Mouse (Mus musculus) G1E (cell line): Measurements from ENCODE around the gene Mrpl10. TPM values are rescaled to one million over a fixed set of nuclear protein-coding genes. Genes with fewer than 3 reads are reported as not detected.

Experiments
- ATAC-seq: 2 replicates; pipeline ENCODE4 v1.8.0; 2016; ENCODE audit warnings: mild to moderate bottlenecking; ENCODE audit not compliant: insufficient number of reproducible peaks, poor library complexity, low FRiP score, severe bottlenecking; ENCODE audit errors: extremely low read depth
- DNase-seq: peaks from one replicate; pipeline ENCODE4 v3.0.0; 2012; ENCODE audit warnings: low spot score
- H3K27me3 ChIP-seq: 2 replicates; pipeline ENCODE4 v1.6.1; 2012; ENCODE audit warnings: mild to moderate bottlenecking, low read length, inconsistent platforms; ENCODE audit not compliant: insufficient read depth
- H3K36me3 ChIP-seq: replicated peaks from 2 replicates; pipeline ENCODE3; 2012; ENCODE audit warnings: mild to moderate bottlenecking, inconsistent platforms
- H3K4me1 ChIP-seq: 2 replicates; pipeline ENCODE4 v1.6.1; 2012; ENCODE audit warnings: low read depth, low read length, inconsistent platforms, mixed read lengths; ENCODE audit not compliant: insufficient read depth
- H3K4me3 ChIP-seq: 2 replicates; pipeline ENCODE4 v1.5.1; 2012; ENCODE audit warnings: low read depth, mild to moderate bottlenecking, inconsistent platforms, low read length, moderate library complexity, mixed read lengths
- H3K9me3 ChIP-seq: replicated peaks from 2 replicates; pipeline ENCODE4 v1.6.1; 2012; ENCODE audit warnings: inconsistent platforms
- CTCF ChIP-seq: IDR thresholded peaks from 2 replicates; pipeline ENCODE4 v1.5.1; 2012; ENCODE audit warnings: low read depth, low read length, inconsistent platforms, mixed read lengths
- GATA1 ChIP-seq: IDR thresholded peaks from 2 replicates; pipeline ENCODE4 v1.6.1; 2012; ENCODE audit warnings: borderline replicate concordance, low read length, inconsistent platforms, mixed read lengths
- GATA2 ChIP-seq: IDR thresholded peaks from 2 replicates; pipeline ENCODE4 v1.6.1; 2012; ENCODE audit warnings: low read depth, low read length, inconsistent platforms, borderline replicate concordance
- POLR2AphosphoS5 ChIP-seq: IDR thresholded peaks from 2 replicates; pipeline ENCODE4 v1.6.1; 2012; ENCODE audit warnings: low read depth, low read length, inconsistent platforms; ENCODE audit not compliant: insufficient replicate concordance
- TAL1 ChIP-seq: conservative IDR thresholded peaks from 2 replicates; pipeline ENCODE4 v1.6.1; 2012; ENCODE audit warnings: low read depth, low read length, inconsistent platforms, mixed read lengths
- polyA plus RNA-seq: library from polyadenylated mRNA; stranded (reverse); fragments of >175 nt; gene quantifications from 2 replicates; pipeline ENCODE4 v1.2.3, GENCODE M21; 2012
- total RNA-seq, 2 experiments: library from RNA; stranded (forward) in 1 of 2; stranded (reverse) in 1 of 2; fragments of 200-1000 nt in 1 of 2; fragments of >200 nt in 1 of 2; fragmentation: Nextera tagmentation in 1 of 2; gene quantifications; 2 replicates each; pipeline ENCODE4 v1.2.3; 2014 to 2017

The Mrpl10 gene
- total RNA-seq (2014; fragmentation: Nextera tagmentation) (34.2 and 37.8 TPM in 2 replicates), total RNA-seq (2017) (36.2 and 36.5 TPM in 2 replicates), polyA plus RNA-seq (69.8 and 71.4 TPM in 2 replicates)

- Histone ChIP-seq H3K27me3 (peaks cover 7% of the 10 kb centered on the region; the same call in 1 of the 2 replicates), H3K4me3 (peak within 1 kb of the TSS; percentile 84), H3K4me1 (peaks cover 33% of the 10 kb centered on the region), H3K9me3 (no peaks in the 10 kb centered on the region), H3K36me3 (peaks cover 38% of the 10 kb centered on the region)
- TF ChIP-seq GATA1: no peak
- no peak for TF ChIP-seq TAL1
- TF ChIP-seq GATA2: no peak
- TF ChIP-seq POLR2AphosphoS5: no peak
- no peak for TF ChIP-seq CTCF
- DNase-seq: peak; percentile 96
- peak; percentile 78 for ATAC-seq
These were observed at the start of gene Mrpl10, which contains the start of gene Lrrc46 for GRCm38 (mm10) chr11:97041022-97041899. Gene Mrpl10 (plus strand): TSS chr11:97041560. Gene Lrrc46 (minus strand): TSS chr11:97041407.

- Histone ChIP-seq H3K9me3 (no peaks in the 10 kb centered on the region), H3K4me3 (no peak overlapping the region), H3K36me3 (no peaks in the 10 kb centered on the region), H3K4me1 (peaks cover 13% of the 10 kb centered on the region), H3K27me3 (peaks cover 89% of the 10 kb centered on the region)
- no peak for TF ChIP-seq CTCF
- TF ChIP-seq GATA2: no peak
- no peak for TF ChIP-seq GATA1
- TF ChIP-seq TAL1: no peak
- TF ChIP-seq POLR2AphosphoS5: no peak
- ATAC-seq (no peak), DNase-seq (no peak)
These were observed 48.5 kb upstream of the Mrpl10 start for GRCm38 (mm10) chr11:96992722-96993311.

GRCm38 (mm10) chr11:96995031-96995430 is 46.3 kb upstream of the Mrpl10 start:
- ATAC-seq: no peak
- Histone ChIP-seq H3K4me1 (peaks cover 12% of the 10 kb centered on the region), H3K27me3 (peaks cover 93% of the 10 kb centered on the region), H3K4me3 (no peak overlapping the region), H3K36me3 (no peaks in the 10 kb centered on the region), H3K9me3 (no peaks in the 10 kb centered on the region)
- TF ChIP-seq GATA1 (no peak), TAL1 (no peak), CTCF (no peak), GATA2 (no peak), POLR2AphosphoS5 (no peak)
- no peak for DNase-seq

- TF ChIP-seq POLR2AphosphoS5 (no peak), CTCF (no peak), GATA2 (no peak), GATA1 (no peak), TAL1 (no peak)
- Histone ChIP-seq H3K27me3 (peaks cover 92% of the 10 kb centered on the region), H3K9me3 (no peaks in the 10 kb centered on the region), H3K4me1 (peaks cover 12% of the 10 kb centered on the region), H3K36me3 (no peaks in the 10 kb centered on the region), H3K4me3 (no peak overlapping the region)
- ATAC-seq: no peak
- DNase-seq: no peak
These were observed 45.3 kb upstream of the Mrpl10 start for GRCm38 (mm10) chr11:96995836-96996772.

GRCm38 (mm10) chr11:96996773-96997379 is 44.5 kb upstream of the Mrpl10 start:
- Histone ChIP-seq H3K4me1 (peaks cover 14% of the 10 kb centered on the region), H3K9me3 (no peaks in the 10 kb centered on the region), H3K36me3 (no peaks in the 10 kb centered on the region), H3K27me3 (peaks cover 91% of the 10 kb centered on the region), H3K4me3 (no peak overlapping the region)
- no peak for DNase-seq
- TF ChIP-seq GATA1 (no peak), POLR2AphosphoS5 (no peak), GATA2 (no peak), TAL1 (no peak), CTCF (no peak)
- ATAC-seq: no peak
